Mouse (Mus musculus) kidney, embryonic 14.5 days (tissue): ENCODE measurements around the gene Ppcs. TPM values are rescaled to one million over a fixed set of nuclear protein-coding genes. Genes with fewer than 3 reads are reported as not detected.
A peak's percentile ranks its signal among the peaks of the same experiment; 100 is the strongest.

ENCODE experiments used
- ATAC-seq: fragments of 200-750 bp; cut with Nextera tagmentation; 2 replicates; pipeline ENCODE4 v1.8.0; 2017; ENCODE audit warnings: moderate number of reproducible peaks, mild to moderate bottlenecking, moderate TSS enrichment, moderate library complexity; ENCODE audit not compliant: low FRiP score, low TSS enrichment
- H3K27ac ChIP-seq: fragments of 300-500 bp; sonication (generic); 2 replicates; pipeline ENCODE4 v1.5.1; 2014; ENCODE audit warnings: low read depth, mild to moderate bottlenecking, low read length, moderate library complexity, mixed read lengths
- H3K27me3 ChIP-seq: fragments of 300-500 bp; sonication (generic); 2 replicates; pipeline ENCODE4 v1.6.1; 2014; ENCODE audit warnings: mild to moderate bottlenecking, low read length; ENCODE audit not compliant: control insufficient read depth, insufficient read depth
- H3K36me3 ChIP-seq: fragments of 300-500 bp; sonication (generic); 2 replicates; pipeline ENCODE4 v1.6.1; 2014; ENCODE audit warnings: low read length, mixed read lengths; ENCODE audit not compliant: control insufficient read depth, insufficient read depth
- H3K4me1 ChIP-seq: fragments of 300-500 bp; sonication (generic); 2 replicates; pipeline ENCODE4 v1.6.1; 2014; ENCODE audit warnings: low read length, mixed read lengths; ENCODE audit not compliant: control insufficient read depth, insufficient read depth
- H3K4me2 ChIP-seq: fragments of 300-500 bp; sonication (generic); replicated peaks from 2 replicates; pipeline ENCODE4 v1.6.1; 2014; ENCODE audit warnings: low read depth, mild to moderate bottlenecking, low read length
- H3K4me3 ChIP-seq: fragments of 300-500 bp; sonication (generic); 2 replicates; pipeline ENCODE4 v1.5.1; 2014; ENCODE audit warnings: mild to moderate bottlenecking, low read length
- H3K9ac ChIP-seq: fragments of 300-500 bp; sonication (generic); 2 replicates; pipeline ENCODE4 v1.6.1; 2014; ENCODE audit warnings: low read depth, mild to moderate bottlenecking, low read length, moderate library complexity
- H3K9me3 ChIP-seq: fragments of 300-500 bp; sonication (generic); 2 replicates; pipeline ENCODE4 v1.6.1; 2016; ENCODE audit warnings: low read length; ENCODE audit not compliant: control insufficient read depth
- WGBS: fragments of 180-500 bp; shearing (Covaris S2); extraction: QIAGEN DNeasy Blood & Tissue Kit; methylation state at CpG from one replicate; pipeline ENCODE4 v1.1.7; 2014; 5-methylcytosine and 5-hydroxymethylcytosine counted together
- polyA plus RNA-seq: library from polyadenylated mRNA; unstranded; fragments of >200 nt; fragmentation: Nextera tagmentation; extraction: Ambion mirVana; gene quantifications from 2 replicates; pipeline ENCODE4 v1.2.1, GENCODE M21; 2014

Gene Ppcs
- polyA plus RNA-seq, 1 experiment from 2014 or later: 51.5 TPM

DNA sequence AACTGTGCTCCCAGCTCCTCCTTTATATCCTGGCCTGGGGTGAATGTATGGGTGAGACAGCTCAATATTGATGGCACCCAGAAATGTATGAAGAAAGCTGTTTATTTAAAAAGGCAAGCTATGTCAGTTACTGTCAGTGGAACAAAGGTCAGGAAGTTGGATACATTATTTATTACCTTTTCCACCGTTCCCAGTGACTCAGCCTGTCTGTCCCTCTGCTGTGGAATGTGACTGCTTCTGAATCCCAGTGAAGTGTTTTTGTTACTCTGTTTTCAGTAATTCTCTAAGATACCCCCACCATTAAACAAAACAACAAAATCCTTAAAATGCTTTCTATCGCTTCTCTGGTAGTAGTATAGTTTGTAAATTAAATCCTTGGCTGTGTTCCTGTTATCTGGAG is 3.4 kb upstream of the Ppcs start:
- Histone ChIP-seq H3K4me3 (no peak overlapping the region), H3K9ac (no peak overlapping the region), H3K4me2 (no peak overlapping the region), H3K36me3 (no peaks in the 10 kb centered on the region), H3K27me3 (no peaks in the 10 kb centered on the region), H3K9me3 (no peaks in the 10 kb centered on the region), H3K4me1 (no peaks in the 10 kb centered on the region; the same call in 1 of the 2 replicates), H3K27ac (no peak overlapping the region)
- 37% methylated on average over 2 of the region's 2 CpGs for WGBS
- ATAC-seq: no peak

DNA sequence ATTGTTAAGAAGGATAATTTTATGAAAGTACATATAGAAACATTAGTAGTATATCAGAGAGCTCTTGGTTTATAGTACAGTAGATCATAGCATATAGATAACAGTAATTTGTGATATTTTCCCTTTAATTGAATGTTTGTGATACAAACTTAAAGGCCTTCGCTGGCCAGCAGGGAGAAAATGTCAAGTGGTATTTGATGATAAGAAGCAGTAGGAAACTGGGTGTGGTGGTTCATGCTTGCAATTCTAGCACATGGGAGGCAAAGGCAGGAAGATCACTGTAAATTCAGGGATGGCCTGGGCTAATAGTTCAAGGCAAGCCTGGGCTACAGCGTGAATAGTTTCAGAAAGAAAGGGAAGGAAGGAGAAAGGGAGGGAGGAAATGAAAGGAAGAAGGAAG is 2.9 kb upstream of the Ppcs start:
- no peak overlapping the region for H3K27ac ChIP-seq
- no peaks in the 10 kb centered on the region for H3K9me3 ChIP-seq
- H3K36me3 ChIP-seq: no peaks in the 10 kb centered on the region
- no peak for ATAC-seq
- H3K4me3 ChIP-seq: no peak overlapping the region
- WGBS: 94% methylated on average over 2 of the region's 2 CpGs
- no peaks in the 10 kb centered on the region; the same call in 1 of the 2 replicates for H3K4me1 ChIP-seq
- no peak overlapping the region for H3K9ac ChIP-seq
- no peaks in the 10 kb centered on the region for H3K27me3 ChIP-seq
- H3K4me2 ChIP-seq: no peak overlapping the region

- H3K27me3 ChIP-seq: no peaks in the 10 kb centered on the region
- no peak; the same call in 1 of the 2 replicates for ATAC-seq
- H3K4me3 ChIP-seq: peak overlapping the region; percentile 68
- H3K36me3 ChIP-seq: no peaks in the 10 kb centered on the region; the same call in 1 of the 2 replicates
- 1% methylated on average over 31 of the region's 31 CpGs for WGBS
- H3K4me1 ChIP-seq: no peaks in the 10 kb centered on the region; the same call in 1 of the 2 replicates
- H3K27ac ChIP-seq: peak overlapping the region; percentile 91
- peak overlapping the region; percentile 56 for H3K4me2 ChIP-seq
- peak overlapping the region; percentile 75 for H3K9ac ChIP-seq
- no peaks in the 10 kb centered on the region for H3K9me3 ChIP-seq
Measured at GRCm38 (mm10) chr4:119421921-119422293, 313 bp downstream of the Ppcs start.

- Histone ChIP-seq H3K36me3 (no peaks in the 10 kb centered on the region; the same call in 1 of the 2 replicates), H3K4me1 (no peaks in the 10 kb centered on the region; the same call in 1 of the 2 replicates), H3K9me3 (no peaks in the 10 kb centered on the region), H3K4me3 (peak overlapping the region; percentile 68), H3K27ac (no peak overlapping the region), H3K27me3 (no peaks in the 10 kb centered on the region), H3K4me2 (peak overlapping the region; percentile 56), H3K9ac (peak overlapping the region; percentile 75)
- 51% methylated on average over 3 of the region's 3 CpGs for WGBS
- ATAC-seq: no peak
Measured at GRCm38 (mm10) chr4:119421191-119421590, 1.0 kb downstream of the Ppcs start.

DNA sequence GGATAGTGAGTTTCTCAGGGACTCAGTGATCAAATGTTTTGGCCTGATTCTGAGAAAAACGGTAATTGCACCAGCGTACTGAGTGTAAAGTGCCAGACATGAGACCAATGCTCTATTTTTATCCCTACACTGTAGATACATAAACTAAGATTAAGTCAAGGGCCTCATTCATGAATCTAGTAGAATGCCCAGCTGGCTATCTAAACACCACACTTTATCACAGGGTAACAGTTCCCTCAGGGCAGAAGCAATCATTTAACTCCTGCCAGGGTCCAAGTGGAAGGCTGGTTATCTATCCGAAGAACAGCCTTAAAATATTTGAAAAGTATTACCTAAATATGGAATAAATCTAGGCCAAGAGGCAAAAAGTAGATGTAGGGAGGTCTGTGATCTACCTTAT is 4.3 kb downstream of the Ppcs start:
- H3K4me1 ChIP-seq: peaks cover 7% of the 10 kb centered on the region; the same call in 1 of the 2 replicates
- no peaks in the 10 kb centered on the region for H3K27me3 ChIP-seq
- H3K4me2 ChIP-seq: no peak overlapping the region
- H3K9ac ChIP-seq: no peak overlapping the region
- H3K9me3 ChIP-seq: no peaks in the 10 kb centered on the region
- WGBS: 89% methylated on average over 3 of the region's 3 CpGs
- ATAC-seq: no peak
- H3K4me3 ChIP-seq: no peak overlapping the region
- H3K27ac ChIP-seq: no peak overlapping the region
- no peaks in the 10 kb centered on the region; the same call in 1 of the 2 replicates for H3K36me3 ChIP-seq

- Histone ChIP-seq H3K4me1 (peaks cover 7% of the 10 kb centered on the region; the same call in 1 of the 2 replicates), H3K27ac (no peak overlapping the region), H3K27me3 (no peaks in the 10 kb centered on the region), H3K4me3 (no peak overlapping the region), H3K9ac (no peak overlapping the region), H3K9me3 (no peaks in the 10 kb centered on the region), H3K36me3 (no peaks in the 10 kb centered on the region; the same call in 1 of the 2 replicates), H3K4me2 (no peak overlapping the region)
- 87% methylated on average over 3 of the region's 3 CpGs for WGBS
- ATAC-seq: no peak
Measured at GRCm38 (mm10) chr4:119417270-119417669, 5.0 kb downstream of the Ppcs start.

DNA sequence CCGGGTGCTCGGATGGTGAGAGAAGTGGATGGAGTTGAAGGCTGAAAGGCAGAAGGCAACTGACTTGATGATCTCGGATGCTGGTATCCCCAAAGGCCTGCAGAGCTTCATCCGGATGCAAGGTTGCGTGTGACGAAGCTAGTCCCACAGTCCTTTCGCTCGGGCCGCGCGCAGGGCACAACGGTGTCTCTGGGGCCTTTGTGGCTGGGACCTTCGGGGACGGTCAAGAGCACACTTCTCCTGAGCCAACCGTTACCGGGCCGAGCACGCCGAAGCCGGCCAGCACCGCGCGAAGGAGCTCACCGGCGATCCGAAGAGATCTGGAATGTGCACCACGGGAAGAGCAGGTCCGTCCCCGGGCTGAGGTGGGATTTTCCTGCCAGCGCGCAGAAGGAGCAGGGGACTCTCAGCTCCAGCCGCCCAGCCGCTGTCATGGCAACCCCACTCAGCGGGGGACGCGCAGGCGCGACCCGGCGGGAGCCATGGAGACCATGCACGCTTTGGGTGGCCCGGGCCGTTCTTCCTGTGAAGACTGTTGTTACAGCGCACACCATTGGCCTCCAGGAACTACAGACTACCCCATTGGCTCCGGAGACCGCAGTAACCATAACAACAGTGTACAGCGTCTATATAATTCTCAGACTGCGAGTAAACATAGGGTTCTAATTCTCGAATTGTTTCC is 7.0 kb downstream of the Ppcs start, which contains the start of gene Ccdc30:
Ccdc30 (minus strand) TSS at position 450 of the 682 bp plus-strand sequence.
- peak within 1 kb of the TSS; percentile 64 for H3K4me3 ChIP-seq
- ATAC-seq: peak; percentile 100
- H3K27ac ChIP-seq: peak within 1 kb of the TSS; percentile 37; the same call in 1 of the 2 replicates
- H3K4me2 ChIP-seq: peak within 1 kb of the TSS; percentile 89
- no peaks in the 10 kb centered on the region; the same call in 1 of the 2 replicates for H3K36me3 ChIP-seq
- H3K27me3 ChIP-seq: no peaks in the 10 kb centered on the region
- H3K9ac ChIP-seq: peak within 1 kb of the TSS; percentile 58
- no peaks in the 10 kb centered on the region for H3K9me3 ChIP-seq
- 0 out of 2 replicates have a peak, but pooled peaks cover 7% of the 10 kb centered on the region for H3K4me1 ChIP-seq
- under 1% methylated on average over 49 of the region's 49 CpGs for WGBS

DNA sequence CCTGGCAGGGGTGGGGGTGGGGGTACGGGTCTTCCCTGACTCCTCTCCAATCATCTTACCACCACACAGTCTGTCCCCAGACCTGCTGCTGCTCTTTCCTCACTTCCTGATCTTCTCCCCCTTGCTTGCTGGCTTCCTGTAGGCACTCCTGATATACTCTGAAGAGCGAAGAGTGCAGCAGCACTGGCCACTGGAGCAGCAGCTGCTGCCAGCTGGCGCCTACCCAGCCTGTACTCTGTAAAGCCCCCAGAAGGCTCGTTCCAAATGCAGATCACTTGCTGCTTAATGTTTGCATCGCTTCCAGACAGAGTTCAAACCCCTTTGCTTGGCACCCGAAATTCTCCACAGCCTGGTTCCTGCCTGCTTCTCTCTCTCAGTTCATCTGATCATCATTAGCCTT is 9.4 kb downstream of the Ppcs start:
- Histone ChIP-seq H3K9me3 (no peaks in the 10 kb centered on the region), H3K4me3 (no peak overlapping the region), H3K27ac (no peak overlapping the region), H3K27me3 (no peaks in the 10 kb centered on the region), H3K4me1 (0 out of 2 replicates have a peak, but pooled peaks cover 7% of the 10 kb centered on the region), H3K4me2 (no peak overlapping the region), H3K9ac (no peak overlapping the region), H3K36me3 (no peaks in the 10 kb centered on the region)
- 66% methylated on average over 6 of the region's 6 CpGs for WGBS
- ATAC-seq: no peak

- H3K9me3 ChIP-seq: no peaks in the 10 kb centered on the region
- H3K27me3 ChIP-seq: no peaks in the 10 kb centered on the region
- H3K4me1 ChIP-seq: 0 out of 2 replicates have a peak, but pooled peaks cover 7% of the 10 kb centered on the region
- ATAC-seq: no peak
- H3K4me2 ChIP-seq: no peak overlapping the region
- no peak overlapping the region for H3K9ac ChIP-seq
- H3K36me3 ChIP-seq: no peaks in the 10 kb centered on the region
- no peak overlapping the region for H3K4me3 ChIP-seq
- H3K27ac ChIP-seq: no peak overlapping the region
- WGBS: 78% methylated on average over 12 of the region's 12 CpGs
Measured at GRCm38 (mm10) chr4:119411877-119412650, 10.2 kb downstream of the Ppcs start.
